Mouse (Mus musculus): ENCODE measurements around the gene Nlrx1.

Gene Nlrx1

DNA sequence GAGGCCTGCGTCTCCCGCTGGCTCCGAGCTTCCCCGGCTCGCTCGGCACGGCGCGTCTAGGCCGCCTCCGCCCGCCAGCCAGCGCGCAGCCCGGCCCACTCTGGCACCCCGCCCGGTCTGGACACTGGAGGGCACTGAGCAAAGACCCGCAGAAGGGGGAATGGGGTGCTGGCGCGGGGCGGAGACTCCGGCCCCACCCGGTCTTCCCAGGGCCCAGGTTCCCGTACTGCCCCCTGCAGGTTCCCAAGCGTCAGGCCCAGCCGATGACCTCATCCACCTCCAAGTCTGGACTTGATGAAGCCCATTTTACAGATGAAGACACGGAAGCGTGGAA is 405 bp downstream of the Nlrx1 start:
- peak; percentile 86 to 91 for DNase-seq

DNA sequence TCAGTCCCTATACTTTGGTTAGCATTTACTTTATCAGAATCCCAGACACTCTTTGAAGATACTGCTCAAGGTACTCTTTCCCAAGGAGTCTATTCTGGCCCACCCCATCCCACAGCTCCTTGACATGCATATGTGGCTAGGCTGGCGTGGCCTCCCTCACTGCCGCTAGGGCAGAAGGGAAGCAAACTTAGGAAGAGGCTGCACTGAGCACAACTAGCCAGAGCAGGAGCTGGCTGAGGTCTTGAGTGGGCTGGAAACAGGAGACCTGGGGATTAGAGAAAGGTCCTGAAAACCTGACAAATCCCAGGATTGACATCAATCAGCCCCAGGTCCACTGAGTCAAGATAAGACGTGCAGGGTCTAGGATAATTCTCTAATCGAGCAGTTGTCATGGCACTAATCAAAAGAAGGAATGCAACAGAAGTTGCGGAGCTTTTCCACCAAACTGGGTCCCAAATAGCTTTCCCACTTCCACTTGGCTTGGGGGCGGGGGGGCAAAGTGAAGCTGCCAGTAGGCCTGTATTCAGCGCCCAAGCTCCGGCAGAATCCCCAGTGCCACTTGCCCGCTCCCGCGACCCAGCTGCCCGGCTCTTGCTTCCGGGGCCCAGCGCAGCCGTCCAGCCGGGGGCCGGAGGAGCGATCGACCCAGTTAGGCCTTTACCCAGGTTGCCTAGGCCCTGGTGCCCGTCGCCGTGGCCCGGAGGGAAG is 926 bp downstream of the Nlrx1 start:
- DNase-seq = peak; percentile 41 to 42

DNA sequence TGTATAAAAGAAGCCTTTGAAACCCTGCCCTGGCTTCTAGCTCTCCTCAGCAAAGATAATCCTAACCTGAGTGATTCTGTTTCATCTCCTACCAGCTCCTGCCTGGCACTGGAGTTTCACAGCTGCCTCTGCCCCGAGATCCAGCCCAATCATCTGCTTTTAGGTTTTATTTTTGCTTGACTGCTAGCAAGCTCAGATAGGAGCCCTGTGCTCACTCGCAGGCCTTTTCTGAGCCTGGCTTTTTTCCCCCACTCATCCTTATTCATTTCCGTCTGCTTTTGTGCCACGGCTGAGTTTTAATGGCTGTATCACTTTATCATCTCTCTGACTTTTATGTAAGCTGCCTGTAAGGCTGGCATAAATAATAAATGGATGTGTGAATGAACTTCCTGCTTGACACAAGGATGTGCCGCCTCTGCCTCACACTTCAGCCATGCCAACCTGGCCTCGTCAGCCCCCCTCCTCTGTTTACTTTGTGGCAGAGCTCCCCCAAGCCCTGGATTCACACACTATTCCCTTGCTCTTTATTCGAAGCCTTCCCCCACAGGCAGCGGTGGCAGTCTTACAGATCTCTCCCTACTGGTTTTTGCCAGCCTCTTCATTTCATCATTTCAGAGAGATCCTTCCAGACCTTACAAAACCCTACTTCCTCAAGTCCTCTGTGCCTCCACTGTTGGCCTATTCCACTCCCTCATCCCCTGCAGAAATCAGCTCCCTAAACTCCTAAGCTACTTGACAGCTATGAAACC is 1.7 kb downstream of the Nlrx1 start:
- no peak for DNase-seq

DNA sequence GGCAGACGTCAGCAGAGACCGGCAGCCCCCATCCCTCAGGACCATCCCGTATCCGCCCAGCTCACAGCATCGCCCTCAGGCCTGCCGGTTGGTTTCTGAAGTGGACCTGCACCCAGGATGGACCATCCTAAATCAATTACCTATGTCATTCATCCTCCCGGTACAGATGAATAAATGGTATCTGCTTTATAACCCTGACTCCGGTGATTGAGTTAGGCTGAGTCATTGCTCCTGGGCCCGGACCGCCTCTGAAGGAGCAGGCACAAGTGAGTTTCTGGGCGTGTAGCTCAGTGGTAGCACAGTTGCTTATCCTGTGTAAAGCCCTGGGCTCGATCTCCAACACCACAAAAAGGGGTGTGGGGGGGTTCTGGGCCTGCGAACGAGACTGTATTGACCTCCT is 7.0 kb downstream of the Nlrx1 start:
- no peak for DNase-seq

DNA sequence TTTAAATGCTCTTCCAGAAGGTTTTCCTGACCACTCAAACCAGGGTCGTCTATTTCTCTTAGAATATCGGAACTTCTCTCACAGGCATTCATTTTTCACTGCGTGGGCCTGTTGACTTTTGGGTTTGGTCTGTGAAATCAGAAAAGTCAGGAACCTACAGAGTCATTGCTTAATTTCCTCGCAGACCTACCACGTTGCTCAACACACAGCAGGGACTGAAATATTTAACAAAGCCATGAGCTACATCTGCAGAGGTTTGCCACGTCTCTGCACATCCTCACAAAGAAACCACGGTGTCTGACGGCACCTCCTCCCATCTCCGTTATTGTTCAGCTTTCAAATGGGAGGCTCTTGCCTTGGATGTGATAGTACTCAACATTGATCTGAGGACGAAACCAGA is 9.4 kb downstream of the Nlrx1 start:
- no peak for DNase-seq

DNA sequence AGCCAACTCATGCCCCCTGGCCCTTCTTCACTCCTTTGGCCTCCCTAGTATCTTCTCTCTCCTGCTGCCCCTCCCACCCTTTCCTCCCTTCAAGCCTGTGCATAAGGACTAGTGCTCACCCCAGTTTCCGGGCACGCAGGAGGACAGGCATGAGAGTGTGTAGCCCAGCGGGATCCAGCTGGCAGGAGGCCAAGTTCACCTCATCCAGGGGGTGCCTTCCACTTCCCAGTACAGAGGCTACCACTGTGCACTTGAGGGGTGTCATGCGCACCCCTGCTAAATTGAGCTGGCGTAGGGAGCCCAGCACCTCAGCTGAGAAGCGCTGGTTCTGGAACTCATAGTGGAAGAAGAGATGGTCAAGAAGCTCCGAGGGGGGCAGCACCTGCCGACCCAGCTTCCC is 12.2 kb downstream of the Nlrx1 start:
- DNase-seq = no peak

DNA sequence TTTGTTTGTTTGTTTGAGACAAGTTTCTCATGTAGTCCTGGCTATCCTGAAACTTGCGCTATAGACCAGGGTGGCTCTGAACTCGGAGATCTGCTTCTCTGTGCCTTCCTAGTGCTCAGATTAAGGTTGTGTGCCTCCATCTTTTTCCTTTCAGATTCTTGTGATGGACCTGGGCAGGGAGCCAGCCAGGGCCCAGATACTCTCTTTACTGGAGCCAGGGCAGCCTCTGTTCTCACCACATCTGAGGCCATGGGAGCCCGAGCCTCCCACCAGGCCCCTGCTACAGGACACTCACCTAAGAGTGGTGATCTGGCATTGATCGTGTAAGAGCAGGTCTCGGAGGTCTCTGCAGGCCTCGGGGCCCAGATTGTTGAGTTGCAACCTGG is 13.3 kb downstream of the Nlrx1 start:
- DNase-seq = no peak

DNA sequence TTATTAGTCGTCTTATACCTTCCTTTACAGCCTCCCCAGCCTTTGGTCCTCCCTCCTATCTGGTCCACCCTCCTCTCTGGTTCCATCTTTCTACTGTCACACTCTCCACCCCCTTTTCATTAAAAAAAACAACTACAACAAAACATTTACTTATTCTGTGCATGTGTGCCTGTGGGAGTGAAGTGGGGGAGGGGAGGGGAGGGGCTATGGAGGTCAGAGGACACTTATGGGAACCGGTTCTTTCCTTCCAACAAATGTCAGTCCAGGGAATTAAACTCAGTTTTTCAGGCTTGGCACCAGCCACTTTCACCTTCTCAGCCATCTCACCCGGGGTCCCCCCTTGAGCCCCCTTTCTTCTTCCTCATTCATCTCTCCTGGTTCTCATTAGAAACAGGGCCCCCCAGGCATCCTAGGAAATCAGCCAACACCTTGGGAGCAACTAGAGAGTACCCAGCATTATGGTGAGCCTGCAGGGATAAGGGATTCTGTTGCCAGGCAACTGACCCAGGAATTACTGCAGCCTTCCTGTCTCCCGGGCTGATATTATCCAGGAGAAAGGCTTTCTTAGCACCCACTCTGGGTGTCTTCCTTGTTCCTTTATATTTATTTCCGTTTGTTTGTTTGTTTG is 13.8 kb downstream of the Nlrx1 start:
- DNase-seq = no peak

DNA sequence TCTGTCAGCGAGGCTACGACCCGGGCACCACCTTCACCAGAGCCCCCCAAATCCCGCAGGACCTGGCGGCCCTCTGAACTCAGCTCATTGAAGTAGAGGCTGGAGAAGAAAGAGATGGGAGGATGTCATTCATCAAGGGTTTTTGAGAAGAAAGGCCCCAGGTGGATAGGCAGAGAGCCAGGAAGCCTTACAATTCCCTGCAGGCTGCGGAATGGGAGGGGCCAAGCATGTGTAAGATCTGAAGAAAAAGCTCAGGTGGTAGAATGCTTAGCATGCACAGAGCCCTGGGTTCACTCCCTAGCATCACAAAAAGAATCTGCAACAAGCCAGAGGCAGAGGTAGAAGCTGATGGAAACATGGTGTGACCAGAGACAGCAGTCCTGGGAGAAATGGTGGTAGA is 15.0 kb downstream of the Nlrx1 start:
- no peak for DNase-seq

DNA sequence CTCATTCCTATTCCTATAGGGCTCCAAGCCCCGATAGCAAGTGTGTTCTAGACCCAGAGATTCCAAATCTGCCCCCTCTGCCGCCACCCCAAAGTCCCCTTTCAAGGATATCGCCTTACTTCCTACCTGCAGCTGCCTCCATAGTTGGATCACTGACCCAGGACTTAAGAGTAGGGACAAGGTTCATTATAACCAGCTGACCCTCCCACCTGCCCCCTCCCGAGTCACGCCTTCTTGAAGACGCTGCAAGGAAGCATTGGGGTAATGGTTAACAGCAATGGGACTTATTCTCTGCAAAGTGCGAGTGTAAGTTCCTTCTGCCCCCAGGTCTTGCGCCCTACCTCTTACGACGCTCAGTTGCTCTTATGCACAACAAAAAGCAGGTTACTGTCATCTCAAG is 17.1 kb downstream of the Nlrx1 start, which contains the start of gene Pdzd3:
TSS of gene Pdzd3 (minus strand) at position 158 of the 400 bp plus-strand sequence.
- no peak for DNase-seq

DNA sequence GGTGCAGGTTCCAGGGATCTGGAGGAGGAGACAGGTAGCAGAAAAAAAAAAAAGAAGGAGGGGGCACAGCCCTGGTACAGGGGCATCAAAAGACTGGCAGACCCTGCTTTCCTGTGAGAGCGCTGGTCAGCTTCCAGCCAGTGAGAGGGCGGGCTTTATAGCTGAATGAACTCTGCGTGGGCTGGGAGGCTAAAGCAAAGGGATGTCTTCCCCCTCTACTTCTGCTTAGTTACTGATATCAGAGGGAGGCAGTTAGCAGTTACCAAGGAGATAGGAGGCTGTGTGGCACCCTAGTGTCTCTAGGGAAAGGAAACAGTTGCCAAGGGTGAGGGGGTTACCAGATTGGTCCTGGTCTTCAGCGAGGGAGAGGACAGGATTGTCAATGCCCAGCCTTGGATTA is 18.0 kb downstream of the Nlrx1 start:
- no peak for DNase-seq

DNA sequence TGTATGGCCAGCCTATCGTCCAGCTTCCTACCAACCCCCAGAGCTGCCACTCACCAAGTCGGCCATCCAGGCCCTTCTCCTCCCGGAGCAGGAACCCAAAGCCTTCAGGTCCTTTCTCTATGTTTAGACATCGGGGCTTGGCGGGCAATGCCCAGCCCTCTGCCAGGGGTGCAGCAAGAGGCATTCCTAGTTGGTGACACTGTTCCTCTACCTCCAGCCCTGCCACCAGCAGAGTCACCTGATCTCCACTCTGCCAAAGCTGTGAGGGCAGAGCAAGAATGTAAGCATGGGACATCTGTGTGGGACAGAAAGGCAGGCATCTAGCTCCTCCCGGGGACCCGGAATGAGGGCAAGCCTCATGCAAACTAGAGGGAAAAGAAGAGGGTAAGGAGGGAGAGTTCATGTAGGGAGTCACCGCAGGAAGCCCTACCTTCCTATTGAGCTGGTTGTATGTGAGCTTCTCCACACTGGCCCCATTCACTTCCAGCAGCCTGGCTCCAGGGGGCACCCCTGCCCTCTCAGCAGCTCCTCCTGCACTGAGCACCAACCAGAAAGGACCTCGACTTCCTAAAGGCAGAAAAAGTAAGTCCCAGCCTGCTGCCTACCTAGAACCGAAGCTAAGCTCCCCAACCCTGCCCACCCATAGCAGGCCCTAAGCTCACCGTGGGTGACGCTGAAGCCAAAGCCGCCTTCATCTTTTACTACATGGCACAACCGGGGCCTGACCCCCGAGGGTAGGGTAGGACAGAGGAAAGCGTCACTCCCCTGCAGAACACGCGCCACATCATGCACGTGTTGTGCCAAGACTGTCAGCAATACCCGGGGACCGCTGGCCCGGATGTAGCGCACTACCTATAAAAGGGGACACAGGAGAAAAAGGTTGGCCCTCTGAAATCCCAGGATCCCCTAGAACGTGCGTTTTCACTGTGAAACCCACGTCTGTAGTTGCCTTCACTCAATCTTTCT is 18.9 kb downstream of the Nlrx1 start:
- peak; percentile 55 to 73 for DNase-seq

DNA sequence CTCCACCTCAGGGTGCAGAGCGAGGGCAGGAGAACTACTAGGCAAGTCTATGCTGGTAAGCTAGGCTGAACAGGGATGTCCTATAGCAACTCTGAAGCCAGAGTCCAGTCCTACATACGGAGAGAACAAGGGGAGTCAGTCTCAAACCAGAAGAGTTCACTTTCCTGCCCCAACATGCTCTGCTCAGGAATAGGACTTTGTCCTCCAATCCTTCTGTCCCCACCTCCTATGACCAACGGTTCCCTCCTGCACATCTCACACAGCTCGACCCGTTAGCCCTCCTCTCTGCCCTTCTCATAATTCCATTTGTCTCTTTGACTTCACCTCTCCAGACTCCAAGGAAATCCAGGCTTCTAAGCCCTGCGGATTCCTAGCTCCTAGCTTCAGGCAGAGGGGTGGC is 20.5 kb downstream of the Nlrx1 start:
- no peak for DNase-seq

DNA sequence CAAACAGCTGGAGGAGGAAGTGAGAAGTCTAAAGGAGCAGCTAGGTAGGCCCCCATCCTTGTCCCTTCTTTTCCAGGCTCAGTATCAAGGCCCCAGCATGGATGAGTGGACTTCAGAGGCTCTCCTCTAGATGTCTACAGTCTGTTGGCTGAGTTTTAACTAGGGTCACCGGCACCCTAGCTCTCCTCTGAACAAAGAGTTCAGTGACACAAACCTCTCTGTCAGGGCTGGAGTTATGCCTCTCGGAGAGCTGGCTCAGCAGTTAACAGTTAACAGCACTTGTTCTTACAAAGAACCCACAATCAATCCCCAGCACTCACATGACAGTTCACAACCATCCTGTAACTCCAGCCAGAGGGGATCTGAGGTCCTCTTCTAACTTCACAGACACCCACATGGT is 24.8 kb downstream of the Nlrx1 start:
- no peak for DNase-seq

DNA sequence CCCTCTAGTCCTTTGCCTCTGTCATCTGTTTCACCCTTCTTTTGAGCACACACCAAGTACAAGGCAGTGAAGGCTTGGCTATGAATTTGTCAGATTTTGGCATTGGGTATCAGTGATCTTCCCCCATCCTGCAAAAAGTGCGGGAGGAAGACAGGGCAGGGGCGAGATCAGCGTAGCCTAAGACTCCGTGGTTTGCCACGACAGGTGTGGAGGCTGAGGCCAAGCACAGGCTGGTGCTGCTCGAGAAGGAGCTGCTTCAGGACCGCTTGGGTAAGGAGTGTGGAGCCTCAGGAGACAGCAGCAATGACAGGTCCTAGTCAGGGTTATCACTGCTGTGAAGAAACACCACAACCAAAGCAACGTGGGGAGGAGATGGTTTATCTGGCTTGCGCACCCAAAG is 27.0 kb downstream of the Nlrx1 start:
- no peak for DNase-seq

DNA sequence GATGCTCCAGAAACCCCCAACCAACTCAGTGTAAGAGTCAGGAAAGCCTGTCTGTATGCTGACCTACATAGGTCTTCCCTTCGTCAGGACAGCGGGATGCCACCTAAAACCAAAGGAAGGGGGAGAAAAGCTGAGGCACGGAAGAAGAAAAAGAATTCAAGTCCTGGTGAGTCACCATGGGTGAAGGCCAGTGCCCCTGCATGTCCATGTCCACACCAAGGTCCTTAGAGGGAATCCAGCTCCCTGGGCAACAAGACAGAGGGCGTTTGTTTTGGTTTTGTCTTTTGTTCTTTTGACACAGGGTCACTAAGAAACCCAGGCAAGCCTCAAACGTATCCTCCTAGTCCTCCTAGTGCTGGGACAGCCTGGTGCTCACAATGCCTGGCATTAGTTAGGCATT is 27.5 kb downstream of the Nlrx1 start:
- no peak for DNase-seq

DNA sequence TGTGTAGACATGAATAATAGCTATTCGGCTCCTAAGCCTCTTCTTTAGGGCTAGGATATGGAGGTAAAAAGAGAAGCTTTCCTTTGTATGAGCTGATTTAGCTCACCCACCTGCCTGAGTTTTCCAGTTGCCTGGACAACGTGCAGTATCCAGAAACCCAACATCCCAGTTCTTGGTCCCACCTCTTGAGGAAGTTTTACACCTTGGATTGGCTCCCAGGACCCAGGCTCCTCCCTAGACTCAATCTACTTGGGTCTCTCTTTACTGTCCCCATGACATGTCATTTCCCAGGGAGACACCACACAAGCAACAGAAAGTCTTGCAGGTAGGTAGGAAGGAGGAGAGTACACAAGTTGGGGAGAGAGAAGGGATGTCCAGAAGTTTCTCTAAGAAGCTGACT is 28.0 kb downstream of the Nlrx1 start, which contains the start of gene Ccdc153:
TSS of gene Ccdc153 (plus strand) at position 278 of the 400 bp plus-strand sequence.
- DNase-seq = no peak

DNA sequence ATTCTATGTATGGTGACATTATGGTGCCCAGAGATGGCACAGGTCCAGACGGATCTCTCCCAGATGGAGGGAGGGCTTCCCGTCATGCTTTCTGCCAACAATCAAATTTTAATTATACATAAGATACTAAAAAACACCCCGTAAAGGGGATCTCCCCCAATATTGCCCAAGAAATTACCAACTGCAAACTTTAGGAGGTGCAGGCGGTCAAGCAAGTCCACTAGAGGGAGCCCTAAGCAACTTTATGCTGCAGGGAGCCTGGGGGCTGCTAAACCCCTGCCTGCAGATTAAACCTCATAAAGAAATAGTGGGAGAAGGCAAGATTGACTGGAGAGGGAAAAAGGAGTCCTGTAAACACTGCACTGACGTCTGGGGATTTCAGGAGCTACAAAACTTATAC is 29.0 kb downstream of the Nlrx1 start:
- DNase-seq = peak; percentile 57 to 72

DNA sequence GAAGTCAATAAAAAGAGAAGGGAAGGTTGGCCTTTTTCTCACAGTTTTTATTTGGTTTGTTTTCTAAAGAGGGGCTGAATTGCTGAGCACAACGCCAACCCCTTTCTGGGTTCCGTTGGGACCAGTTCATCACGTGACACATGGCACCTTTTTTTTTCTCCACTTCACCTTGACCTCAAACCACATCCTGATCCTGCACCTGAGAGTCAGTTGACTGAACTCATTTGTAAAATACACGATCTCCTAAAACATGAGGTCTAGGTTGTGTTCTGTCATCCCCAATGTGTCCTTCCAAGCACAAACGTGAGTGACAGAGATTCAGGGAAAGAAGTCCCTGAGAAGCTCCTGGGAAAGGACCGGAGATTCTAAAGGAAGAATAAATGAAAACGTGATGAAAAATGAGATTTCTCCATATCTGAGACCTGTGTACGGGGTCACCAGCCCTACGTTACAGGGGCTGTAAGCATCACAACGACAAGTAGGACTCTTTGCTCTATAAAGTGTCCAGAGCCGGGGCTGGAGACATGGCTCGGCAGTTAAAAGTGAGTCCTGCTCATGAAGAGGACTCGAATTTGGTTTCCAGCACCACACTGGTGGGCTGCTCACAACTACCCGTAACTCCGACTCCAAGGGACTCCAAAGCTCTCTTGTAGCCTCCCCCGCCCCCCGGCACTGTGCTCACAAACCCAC is 29.8 kb downstream of the Nlrx1 start:
- DNase-seq = no peak

DNA sequence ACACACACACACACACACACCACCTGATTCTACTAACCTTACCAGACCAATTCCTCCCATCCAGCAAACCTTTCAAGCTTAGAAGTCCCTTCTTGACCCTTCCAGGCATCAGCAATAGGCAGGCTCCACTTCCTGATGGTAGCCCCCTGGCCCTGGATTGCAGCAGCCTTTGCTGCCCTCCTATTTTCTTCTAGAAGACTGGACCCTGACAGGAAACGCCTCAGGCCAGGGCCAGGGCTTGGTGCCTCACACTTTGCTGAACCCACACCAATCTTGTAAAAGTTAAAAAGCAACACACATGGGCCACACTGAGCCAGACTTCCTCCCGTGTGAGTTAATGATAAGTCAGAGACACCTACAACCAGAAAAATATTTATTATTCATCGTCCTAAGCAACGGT is 31.3 kb downstream of the Nlrx1 start:
- no peak for DNase-seq

DNA sequence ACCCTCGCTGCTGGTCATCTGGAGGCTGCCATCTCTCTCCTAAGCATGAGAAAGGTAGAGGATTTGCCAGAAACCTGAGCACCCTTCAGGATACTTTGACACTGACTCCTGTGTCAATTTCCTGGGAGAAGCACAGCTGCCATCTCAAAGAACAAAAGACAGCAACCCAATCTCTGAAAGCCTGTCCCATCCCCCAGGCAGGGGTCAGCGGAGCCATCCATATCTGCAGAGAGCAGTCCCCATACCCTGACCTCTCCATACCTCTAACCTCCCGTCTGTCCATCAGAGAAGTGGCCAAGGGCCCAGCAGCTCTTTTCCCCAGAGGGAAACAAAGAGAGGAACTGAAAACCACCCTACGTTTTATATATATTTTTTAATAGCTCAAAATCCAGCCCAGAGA is 31.8 kb downstream of the Nlrx1 start:
- DNase-seq = no peak

Measured in cerebellum, postnatal 25 days (tissue).